Mouse (Mus musculus): ENCODE measurements at regions not wholly inside any gene's neighbourhood (a gene's known extent, or its start where the extent isn't known, plus 50 kb on each side); places are given as distances from the start of the nearest gene placed in this dataset.

DNA sequence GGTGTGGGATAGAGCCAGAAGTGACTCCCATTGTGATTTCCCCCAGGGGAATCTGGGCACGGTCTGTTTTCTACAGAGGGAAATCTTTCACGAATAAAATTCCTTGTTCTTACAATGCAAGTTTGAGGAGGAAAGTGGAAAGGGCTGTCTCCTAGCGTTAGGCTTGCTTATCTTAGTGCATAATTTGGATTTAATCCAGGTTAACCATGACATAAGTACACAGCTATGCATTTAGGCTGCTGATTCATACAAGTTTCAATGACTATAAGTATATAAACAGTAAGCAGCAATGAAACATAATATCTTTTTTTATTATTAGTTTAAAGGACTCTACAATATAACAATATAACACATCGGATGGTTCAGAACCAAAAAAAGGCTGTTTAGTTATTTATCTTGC, 74.6 kb upstream of the Arhgap21 start:
- H3K27ac ChIP-seq (replicated peaks; ENCODE audit: insufficient read depth, low read depth, low read length) = no peak overlapping the region
- H3K9ac ChIP-seq (ENCODE audit: low read depth, low read length) = no peak overlapping the region
- no peaks in the 10 kb centered on the region for H3K36me3 ChIP-seq (ENCODE audit: control insufficient read depth, insufficient read depth, low read length)
- TF ChIP-seq POLR2A (IDR thresholded peaks at IDR 0.05; ENCODE audit: extremely low read depth, insufficient read depth, low read length) (no peak), CTCF (IDR thresholded peaks at IDR 0.05; ENCODE audit: low read depth, low read length) (no peak)
- no peak for DNase-seq (ENCODE audit: extremely low read depth, low read depth, low spot score)
- no peak overlapping the region for H3K4me3 ChIP-seq (ENCODE audit: insufficient read depth, low read depth, low read length)
- no peaks in the 10 kb centered on the region for H3K79me2 ChIP-seq (ENCODE audit: control insufficient read depth, insufficient read depth, low read length)
- no peaks in the 10 kb centered on the region for H3K4me1 ChIP-seq (ENCODE audit: control insufficient read depth, insufficient read depth, low read length)
- 63% methylated on average over 4 of the region's 4 CpGs for WGBS
- no peaks in the 10 kb centered on the region for H3K27me3 ChIP-seq (ENCODE audit: control insufficient read depth, insufficient read depth, low read length)

DNA sequence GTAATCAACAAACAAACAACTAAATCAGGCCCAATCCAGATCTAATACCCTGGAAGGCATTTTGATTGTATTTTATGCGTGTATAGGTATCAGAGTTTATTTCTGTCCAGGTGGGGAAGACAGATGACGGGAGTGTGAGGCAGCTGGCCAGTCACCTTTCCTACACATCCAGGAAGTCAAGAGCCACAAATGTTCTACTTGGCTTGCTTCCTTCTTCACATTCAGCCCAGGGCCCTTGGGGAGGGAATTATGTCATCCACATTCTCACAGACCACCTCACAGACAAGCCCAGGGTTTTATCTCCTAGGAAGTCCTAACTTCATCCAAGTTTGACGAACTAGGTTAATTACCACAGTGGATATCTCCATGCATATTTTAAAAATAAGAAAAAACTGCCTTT, 68.9 kb upstream of the Arhgap21 start:
- WGBS = 89% methylated on average over 3 of the region's 3 CpGs
- no peaks in the 10 kb centered on the region for H3K79me2 ChIP-seq (ENCODE audit: control insufficient read depth, insufficient read depth, low read length)
- no peak overlapping the region for H3K27ac ChIP-seq (replicated peaks; ENCODE audit: insufficient read depth, low read depth, low read length)
- no peaks in the 10 kb centered on the region for H3K36me3 ChIP-seq (ENCODE audit: control insufficient read depth, insufficient read depth, low read length)
- no peak for DNase-seq (ENCODE audit: extremely low read depth, low read depth, low spot score)
- peaks cover 1% of the 10 kb centered on the region; the same call in 1 of the 2 replicates for H3K4me1 ChIP-seq (ENCODE audit: control insufficient read depth, insufficient read depth, low read length)
- H3K27me3 ChIP-seq (ENCODE audit: control insufficient read depth, insufficient read depth, low read length) = no peaks in the 10 kb centered on the region
- no peak overlapping the region for H3K4me3 ChIP-seq (ENCODE audit: insufficient read depth, low read depth, low read length)
- no peak overlapping the region for H3K9ac ChIP-seq (ENCODE audit: low read depth, low read length)
- TF ChIP-seq POLR2A (IDR thresholded peaks at IDR 0.05; ENCODE audit: extremely low read depth, insufficient read depth, low read length) (no peak), CTCF (IDR thresholded peaks at IDR 0.05; ENCODE audit: low read depth, low read length) (no peak)

DNA sequence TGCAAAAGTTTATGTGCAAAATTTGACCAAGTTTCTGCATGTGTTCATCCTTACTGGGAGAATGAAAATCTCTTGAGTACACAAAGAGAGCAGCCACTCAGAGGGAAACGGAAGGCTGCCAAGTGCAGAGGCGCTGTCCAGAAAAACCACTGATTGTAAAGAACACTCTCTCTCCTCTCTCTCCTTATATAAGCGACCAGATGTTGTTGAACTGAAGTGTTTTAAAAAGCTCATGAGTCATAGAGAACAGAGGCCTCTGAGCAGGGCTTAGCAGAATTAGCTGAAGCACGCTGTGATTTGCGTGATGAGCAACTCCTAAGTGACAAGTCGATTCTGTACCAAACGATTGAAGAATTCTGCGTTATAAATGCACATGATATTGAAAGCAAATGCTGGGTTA, 68.5 kb upstream of the Arhgap21 start:
- H3K9ac ChIP-seq (ENCODE audit: low read depth, low read length) = no peak overlapping the region
- TF ChIP-seq POLR2A (IDR thresholded peaks at IDR 0.05; ENCODE audit: extremely low read depth, insufficient read depth, low read length) (no peak), CTCF (IDR thresholded peaks at IDR 0.05; ENCODE audit: low read depth, low read length) (no peak)

DNA sequence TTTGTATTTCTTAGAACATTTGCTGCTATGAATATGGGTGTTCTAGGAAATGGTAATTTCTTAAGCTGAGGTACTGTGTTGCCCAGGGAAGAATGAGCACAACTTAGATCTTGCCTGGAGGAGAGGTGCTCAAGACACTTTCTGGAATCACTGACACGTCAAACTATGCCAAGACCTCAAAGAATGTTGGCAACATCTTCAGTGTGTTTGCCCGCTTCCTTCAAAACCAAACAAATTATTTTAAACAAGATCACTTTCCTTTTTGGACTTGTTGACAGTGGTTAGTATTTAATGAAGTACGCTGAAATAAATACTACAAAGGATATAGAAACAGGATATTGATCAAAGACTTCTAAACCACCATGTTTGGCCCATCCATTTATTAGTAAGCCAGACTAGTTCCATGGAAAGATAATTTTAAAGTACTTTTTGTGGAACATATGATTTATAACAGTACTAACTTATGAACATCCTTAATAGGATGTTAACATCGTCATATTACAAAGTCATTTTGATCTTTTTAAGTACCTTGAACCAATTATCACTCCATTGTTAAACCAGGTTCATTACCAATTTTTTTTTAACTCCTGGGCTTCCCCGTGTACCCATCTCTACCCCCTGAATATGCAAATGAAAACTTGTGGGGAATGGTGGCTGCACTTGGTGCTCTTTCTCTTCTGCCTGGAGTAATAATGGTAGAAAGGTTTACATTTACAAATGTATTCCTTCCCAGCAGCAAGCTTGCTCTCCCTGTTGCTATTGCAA, 67.4 kb upstream of the Arhgap21 start:
- Histone ChIP-seq H3K79me2 (ENCODE audit: control insufficient read depth, insufficient read depth, low read length) (no peaks in the 10 kb centered on the region), H3K4me3 (ENCODE audit: insufficient read depth, low read depth, low read length) (no peak overlapping the region), H3K36me3 (ENCODE audit: control insufficient read depth, insufficient read depth, low read length) (no peaks in the 10 kb centered on the region), H3K27ac (replicated peaks; ENCODE audit: insufficient read depth, low read depth, low read length) (no peak overlapping the region), H3K27me3 (ENCODE audit: control insufficient read depth, insufficient read depth, low read length) (no peaks in the 10 kb centered on the region), H3K9ac (ENCODE audit: low read depth, low read length) (no peak overlapping the region), H3K4me1 (ENCODE audit: control insufficient read depth, insufficient read depth, low read length) (peaks cover 1% of the 10 kb centered on the region; the same call in 1 of the 2 replicates)
- WGBS = 78% methylated on average over 5 of the region's 5 CpGs
- no peak for DNase-seq (ENCODE audit: extremely low read depth, low read depth, low spot score)
- TF ChIP-seq POLR2A (IDR thresholded peaks at IDR 0.05; ENCODE audit: extremely low read depth, insufficient read depth, low read length) (no peak), CTCF (IDR thresholded peaks at IDR 0.05; ENCODE audit: low read depth, low read length) (no peak)

More for the DNA sequence above, 68.5 kb upstream of the Arhgap21 start:
- Histone ChIP-seq H3K79me2 (ENCODE audit: control insufficient read depth, insufficient read depth, low read length) (no peaks in the 10 kb centered on the region), H3K27ac (replicated peaks; ENCODE audit: insufficient read depth, low read depth, low read length) (no peak overlapping the region), H3K36me3 (ENCODE audit: control insufficient read depth, insufficient read depth, low read length) (no peaks in the 10 kb centered on the region), H3K4me1 (ENCODE audit: control insufficient read depth, insufficient read depth, low read length) (peaks cover 1% of the 10 kb centered on the region; the same call in 1 of the 2 replicates), H3K27me3 (ENCODE audit: control insufficient read depth, insufficient read depth, low read length) (no peaks in the 10 kb centered on the region), H3K4me3 (ENCODE audit: insufficient read depth, low read depth, low read length) (no peak overlapping the region)
- 72% methylated on average over 8 of the region's 8 CpGs for WGBS
- no peak for DNase-seq (ENCODE audit: extremely low read depth, low read depth, low spot score)

DNA sequence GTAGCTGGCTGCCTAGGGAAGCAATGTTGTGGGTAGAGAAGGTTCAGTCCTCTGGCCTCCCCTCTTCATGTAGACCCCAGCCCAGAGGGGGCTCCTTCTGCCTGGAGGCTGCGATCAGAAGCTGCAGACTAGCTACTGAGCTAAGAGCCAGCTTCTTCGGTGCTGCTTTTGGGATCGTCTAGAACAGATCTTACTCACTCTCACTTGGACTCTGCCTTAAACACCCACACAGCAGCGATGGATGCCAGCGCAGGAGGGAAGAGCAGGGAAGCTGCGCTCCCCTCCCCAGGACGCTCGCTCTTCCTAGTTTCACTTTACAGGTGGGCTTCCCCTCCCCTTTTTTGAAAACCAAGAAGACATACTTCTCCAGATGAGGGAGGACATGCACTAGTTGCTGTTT, 66.0 kb upstream of the Arhgap21 start:
- Histone ChIP-seq H3K79me2 (ENCODE audit: control insufficient read depth, insufficient read depth, low read length) (no peaks in the 10 kb centered on the region), H3K27ac (replicated peaks; ENCODE audit: insufficient read depth, low read depth, low read length) (no peak overlapping the region), H3K36me3 (ENCODE audit: control insufficient read depth, insufficient read depth, low read length) (no peaks in the 10 kb centered on the region), H3K27me3 (ENCODE audit: control insufficient read depth, insufficient read depth, low read length) (no peaks in the 10 kb centered on the region), H3K4me1 (ENCODE audit: control insufficient read depth, insufficient read depth, low read length) (peaks cover 1% of the 10 kb centered on the region; the same call in 1 of the 2 replicates), H3K9ac (ENCODE audit: low read depth, low read length) (no peak overlapping the region), H3K4me3 (ENCODE audit: insufficient read depth, low read depth, low read length) (no peak overlapping the region)
- no peak for DNase-seq (ENCODE audit: extremely low read depth, low read depth, low spot score)
- TF ChIP-seq CTCF (IDR thresholded peaks at IDR 0.05; ENCODE audit: low read depth, low read length) (no peak), POLR2A (IDR thresholded peaks at IDR 0.05; ENCODE audit: extremely low read depth, insufficient read depth, low read length) (no peak)
- WGBS = 39% methylated on average over 8 of the region's 8 CpGs

DNA sequence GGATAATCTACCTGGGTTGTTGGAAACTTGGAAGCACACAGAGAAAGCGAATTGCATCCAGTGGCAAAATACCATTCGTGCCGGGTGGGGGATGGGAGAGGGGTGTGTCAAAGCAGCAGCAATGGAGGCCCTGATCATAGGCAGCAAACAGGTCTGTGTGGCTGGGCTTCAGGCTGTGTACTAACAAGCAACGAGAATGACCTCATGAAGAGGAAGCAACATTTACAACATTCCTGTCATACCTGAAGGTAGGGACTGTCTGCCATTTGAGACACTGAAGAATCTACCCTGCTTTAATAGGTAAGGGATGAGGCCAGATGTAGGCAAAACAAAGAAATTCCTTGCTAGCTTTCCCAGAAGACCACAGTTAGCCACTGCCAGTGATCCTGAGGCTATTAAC, 62.0 kb upstream of the Arhgap21 start:
- peaks cover 1% of the 10 kb centered on the region; the same call in 1 of the 2 replicates for H3K4me1 ChIP-seq (ENCODE audit: control insufficient read depth, insufficient read depth, low read length)
- no peak overlapping the region for H3K9ac ChIP-seq (ENCODE audit: low read depth, low read length)

More for the DNA sequence above, 62.0 kb upstream of the Arhgap21 start:
- H3K27ac ChIP-seq (replicated peaks; ENCODE audit: insufficient read depth, low read depth, low read length) = no peak overlapping the region
- WGBS = 55% methylated on average over 4 of the region's 4 CpGs
- no peak overlapping the region for H3K4me3 ChIP-seq (ENCODE audit: insufficient read depth, low read depth, low read length)
- no peaks in the 10 kb centered on the region for H3K79me2 ChIP-seq (ENCODE audit: control insufficient read depth, insufficient read depth, low read length)
- no peak for DNase-seq (ENCODE audit: extremely low read depth, low read depth, low spot score)
- H3K27me3 ChIP-seq (ENCODE audit: control insufficient read depth, insufficient read depth, low read length) = no peaks in the 10 kb centered on the region
- TF ChIP-seq CTCF (IDR thresholded peaks at IDR 0.05; ENCODE audit: low read depth, low read length) (no peak), POLR2A (IDR thresholded peaks at IDR 0.05; ENCODE audit: extremely low read depth, insufficient read depth, low read length) (no peak)
- H3K36me3 ChIP-seq (ENCODE audit: control insufficient read depth, insufficient read depth, low read length) = no peaks in the 10 kb centered on the region

Measured in liver, adult 2 months (tissue).